Mouse (Mus musculus) left cerebral cortex, adult 18-20 months (tissue): ENCODE measurements around the gene Il17f. TPM values are rescaled to one million over a fixed set of nuclear protein-coding genes. Genes with fewer than 3 reads are reported as not detected.
A peak's percentile ranks its signal among the peaks of the same experiment; 100 is the strongest.
"Not testable (repeated sequence)": the region's sequence is repeated elsewhere in the genome, so short reads cannot be mapped to it uniquely, and the experiment has no call there.

Source experiments
- DNase-seq, 2 experiments: peaks; one replicate each; pipeline ENCODE4 v3.0.0; 2021 to 2022; ENCODE audit warnings: low spot score in 2 of 2, mixed read lengths in 1 of 2
- total RNA-seq, 2 experiments: library from RNA; stranded (reverse); gene quantifications; 2 replicates each; pipeline ENCODE4 v1.2.3; 2021

Il17f gene
- total RNA-seq, 2 experiments from 2014 or later, result not detected

GRCm38 (mm10) chr1:20787046-20787445 is 3.4 kb downstream of the Il17f start:
- DNase-seq, result no peak

- DNase-seq, result no peak
Measured at GRCm38 (mm10) chr1:20778366-20778765, 12.1 kb downstream of the Il17f start.

- not testable (repeated sequence) for DNase-seq
Measured at GRCm38 (mm10) chr1:20774026-20774730, 16.2 kb downstream of the Il17f start.

- no peak for DNase-seq
Measured at GRCm38 (mm10) chr1:20766526-20766925, 23.9 kb downstream of the Il17f start.

GRCm38 (mm10) chr1:20761411-20761810 is 29.0 kb downstream of the Il17f start:
- DNase-seq, result no peak

- no peak for DNase-seq
Measured at GRCm38 (mm10) chr1:20760331-20760730, 30.1 kb downstream of the Il17f start.

GRCm38 (mm10) chr1:20759799-20760198 is 30.6 kb downstream of the Il17f start:
- peak; percentile 57 to 71 for DNase-seq

- DNase-seq, result no peak
Measured at GRCm38 (mm10) chr1:20757586-20757985, 32.8 kb downstream of the Il17f start.

GRCm38 (mm10) chr1:20754439-20754838 is 36.0 kb downstream of the Il17f start:
- DNase-seq, result no peak

- no peak for DNase-seq
Measured at GRCm38 (mm10) chr1:20740496-20740998, 49.9 kb downstream of the Il17f start.

GRCm38 (mm10) chr1:20738483-20738882 is 51.9 kb downstream of the Il17f start:
- DNase-seq, result no peak

- DNase-seq, result no peak
Measured at GRCm38 (mm10) chr1:20736572-20736971, 53.8 kb downstream of the Il17f start.

- DNase-seq, result no peak
Measured at GRCm38 (mm10) chr1:20730903-20731302, 59.5 kb downstream of the Il17f start, which contains the start of gene Il17a. Gene Il17a (plus strand): TSS chr1:20730905.

Other genes with a start within 250 kb of the Il17f start
- under 1 TPM; 0.05 to 0.07 TPM for gene Pkhd1, start 172.6 kb downstream of the Il17f start, total RNA-seq
- not detected for gene Il17a, start 59.7 kb downstream of the Il17f start, total RNA-seq
- gene Mcm3, start 29.7 kb upstream of the Il17f start, total RNA-seq, result 1 to 10 TPM; 1.9 to 2.8 TPM
- gene Paqr8, start 100.0 kb upstream of the Il17f start, total RNA-seq, result 100 to 1,000 TPM; 110 to 114 TPM
- under 1 TPM; 0.61 to 0.93 TPM for gene Efhc1, start 161.0 kb upstream of the Il17f start, total RNA-seq